Mouse (Mus musculus) olfactory bulb, adult 2 months (tissue): Measurements from ENCODE around the gene Tprkb.
"Not testable (repeated sequence)": the region's sequence is repeated elsewhere in the genome, so short reads cannot be mapped to it uniquely, and the experiment has no call there.

ENCODE experiments used
- CTCF ChIP-seq: fragments of 200-500 bp; IDR thresholded peaks from 2 replicates; pipeline ENCODE4 v1.5.1; 2012; ENCODE audit warnings: low read depth, mild to moderate bottlenecking, low read length, moderate library complexity; ENCODE audit not compliant: insufficient read depth
- POLR2A ChIP-seq: fragments of 200-500 bp; IDR thresholded peaks from 2 replicates; pipeline ENCODE4 v1.6.1; 2012; ENCODE audit warnings: mild to moderate bottlenecking, low read depth, low read length, moderate library complexity; ENCODE audit not compliant: insufficient read depth

- TF ChIP-seq CTCF, POLR2A: not testable (repeated sequence)
Observed at GRCm38 (mm10) chr6:85906911-85907351, 4.7 kb upstream of the Tprkb start.
